Mouse (Mus musculus): ENCODE data around the gene Zgrf1.

Gene Zgrf1

DNA sequence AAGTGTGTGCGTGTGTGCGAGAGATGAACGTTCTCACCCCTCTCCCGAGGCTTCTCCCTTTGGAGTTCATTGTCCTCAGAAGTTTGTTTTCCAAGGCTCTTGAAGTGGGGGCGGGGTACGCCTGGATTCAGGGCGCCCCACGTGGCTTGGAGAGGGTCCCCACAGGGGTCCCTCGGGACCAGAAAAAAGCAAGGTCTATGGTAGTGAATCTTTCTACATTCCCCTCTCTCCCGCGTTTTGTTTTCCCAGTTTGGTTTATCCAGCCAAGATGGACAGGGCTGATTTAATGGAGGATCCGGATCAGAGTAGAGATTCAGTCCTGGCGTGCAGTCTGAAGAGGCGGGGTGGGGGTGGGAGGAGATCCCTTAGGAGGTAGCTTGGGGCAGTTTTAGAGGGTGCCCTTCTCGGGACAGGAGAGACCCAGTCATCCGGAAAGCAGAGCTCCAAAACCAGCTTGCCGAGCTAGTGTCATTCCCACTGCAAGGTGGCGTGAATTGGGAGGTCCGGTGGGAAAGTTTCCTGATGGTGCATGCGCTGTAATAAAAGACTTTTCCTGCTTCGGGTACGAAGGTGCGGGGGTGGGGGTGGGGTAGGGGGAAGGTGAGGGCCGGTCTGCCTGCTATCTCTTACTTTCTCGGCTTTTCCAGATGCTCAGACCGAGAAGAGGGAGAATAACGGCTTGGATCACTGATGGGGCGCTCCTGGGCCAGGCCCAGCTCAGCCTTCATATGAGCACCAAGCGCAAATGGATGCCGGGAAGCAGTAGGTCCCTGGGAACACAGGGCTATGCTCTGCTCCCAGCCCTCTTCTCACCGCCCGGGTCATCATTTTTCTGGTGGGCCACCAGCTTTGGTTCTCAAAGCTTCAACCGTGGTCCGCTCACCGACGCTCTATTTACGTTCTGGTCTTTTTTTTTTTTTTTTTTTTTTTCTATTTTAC lies 87.7 kb downstream of the Zgrf1 start:
- DNase-seq, result no peak

DNA sequence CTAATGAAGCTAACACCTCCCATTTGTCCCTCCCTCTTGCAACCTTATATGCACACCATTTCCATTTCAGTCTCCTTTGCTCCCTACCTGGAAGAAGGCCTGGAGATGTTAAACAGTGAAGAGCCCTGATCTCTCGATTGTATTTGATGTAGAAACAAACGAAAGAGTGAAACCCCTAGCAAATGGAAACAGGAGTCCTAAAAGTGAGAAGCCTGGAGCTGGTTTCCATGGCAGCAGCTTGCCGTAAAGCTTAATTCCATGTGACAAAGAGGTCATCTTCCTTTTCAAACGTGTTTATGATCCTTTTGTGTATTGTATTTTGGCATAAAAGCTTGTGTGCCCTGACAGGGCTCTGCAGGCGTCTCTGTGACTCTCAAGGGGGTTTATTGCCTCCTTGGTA lies 88.9 kb downstream of the Zgrf1 start:
- DNase-seq, result no peak

DNA sequence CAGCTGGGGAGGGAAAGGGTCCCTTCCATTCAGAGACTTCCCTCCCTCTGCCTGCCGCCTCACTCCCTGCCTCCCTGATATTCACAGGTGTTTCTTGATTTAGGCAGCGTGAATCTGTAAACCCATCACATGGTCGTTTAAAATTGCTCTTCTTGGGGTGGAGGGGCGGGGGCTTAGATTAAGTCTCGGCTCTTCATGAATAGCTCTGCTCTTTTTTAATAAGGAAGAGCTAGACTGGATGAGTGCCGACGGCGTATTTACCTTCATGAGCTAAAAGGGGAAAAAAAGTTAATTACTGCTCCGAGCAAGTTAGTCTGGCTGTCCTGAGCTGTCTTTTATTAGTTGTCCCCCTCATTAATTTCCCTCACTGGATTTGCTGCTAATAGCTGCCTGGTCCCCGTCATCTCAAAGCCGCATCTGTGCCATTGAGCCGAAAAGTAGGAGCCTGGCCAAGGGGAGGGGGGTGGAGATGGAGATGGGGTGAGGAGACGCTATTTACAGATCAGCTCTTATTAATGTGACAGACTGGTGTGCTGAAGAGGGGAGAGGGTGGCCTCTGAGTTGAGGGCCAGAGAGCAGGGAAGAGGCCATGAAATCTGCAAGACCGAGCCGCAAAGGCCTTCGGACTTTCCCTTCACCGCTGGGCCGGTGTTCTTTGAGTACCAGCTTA lies 93.0 kb downstream of the Zgrf1 start:
- DNase-seq, result no peak

DNA sequence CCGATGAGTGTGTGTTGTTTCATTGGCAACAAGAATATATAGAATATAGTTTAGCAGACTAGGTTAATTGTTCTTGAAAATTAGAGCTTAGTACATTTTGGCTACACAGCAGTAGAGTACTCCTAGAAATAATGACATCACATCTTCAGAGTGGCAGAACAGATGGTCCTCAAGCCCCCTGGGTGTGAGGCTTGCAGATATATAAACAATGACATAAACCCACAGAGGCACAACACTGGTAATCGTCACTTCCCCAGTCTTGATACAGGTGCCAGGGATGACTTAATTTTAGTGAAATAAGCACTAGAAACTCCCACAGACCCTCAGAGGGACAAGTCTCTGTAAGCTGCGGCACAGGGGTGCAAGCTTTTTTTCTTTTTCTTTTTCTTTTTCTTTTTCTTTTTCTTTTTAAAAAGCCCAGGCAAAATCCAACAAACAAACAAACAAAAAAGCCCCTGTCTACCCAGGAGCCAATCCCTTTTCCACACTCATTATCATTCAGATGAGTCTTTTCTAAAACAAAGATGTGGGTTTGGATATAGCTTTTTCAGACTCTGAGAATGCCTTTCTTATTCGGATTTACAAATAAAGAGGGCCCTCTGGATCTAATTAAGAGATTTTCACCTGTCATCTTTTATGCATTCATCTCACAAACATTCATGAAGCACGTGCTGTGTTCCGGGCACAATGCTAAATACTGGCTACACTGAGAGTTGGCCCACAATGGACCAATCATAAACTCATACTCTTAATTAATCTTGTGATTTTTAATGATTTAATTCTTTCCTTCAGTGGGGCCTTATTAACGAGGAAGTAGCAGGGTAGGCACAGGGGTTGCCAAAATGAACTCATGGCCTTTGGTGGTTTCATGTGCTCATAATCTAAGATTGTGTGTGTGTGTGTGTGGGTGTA lies 98.7 kb downstream of the Zgrf1 start:
- no peak for DNase-seq

DNA sequence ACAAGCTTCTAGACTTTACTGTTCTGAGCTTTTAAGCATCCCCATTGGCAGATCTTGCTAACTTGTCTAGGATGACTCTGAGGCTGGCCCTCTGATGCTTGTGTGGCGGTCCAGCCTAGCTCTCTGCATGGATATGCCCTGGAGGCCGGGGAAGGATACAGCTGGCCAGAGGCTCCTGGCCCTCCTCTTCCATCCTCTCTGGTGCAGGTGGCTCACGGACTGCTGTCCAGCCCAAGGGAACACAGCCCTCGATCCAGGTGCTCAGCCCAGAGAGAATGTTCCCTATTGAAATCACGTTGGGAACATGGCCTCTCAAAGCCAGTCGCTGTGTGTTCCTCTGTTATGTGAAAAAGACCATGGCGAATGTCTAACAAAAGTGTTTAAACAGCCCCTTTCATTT lies 107.4 kb downstream of the Zgrf1 start:
- no peak for DNase-seq

DNA sequence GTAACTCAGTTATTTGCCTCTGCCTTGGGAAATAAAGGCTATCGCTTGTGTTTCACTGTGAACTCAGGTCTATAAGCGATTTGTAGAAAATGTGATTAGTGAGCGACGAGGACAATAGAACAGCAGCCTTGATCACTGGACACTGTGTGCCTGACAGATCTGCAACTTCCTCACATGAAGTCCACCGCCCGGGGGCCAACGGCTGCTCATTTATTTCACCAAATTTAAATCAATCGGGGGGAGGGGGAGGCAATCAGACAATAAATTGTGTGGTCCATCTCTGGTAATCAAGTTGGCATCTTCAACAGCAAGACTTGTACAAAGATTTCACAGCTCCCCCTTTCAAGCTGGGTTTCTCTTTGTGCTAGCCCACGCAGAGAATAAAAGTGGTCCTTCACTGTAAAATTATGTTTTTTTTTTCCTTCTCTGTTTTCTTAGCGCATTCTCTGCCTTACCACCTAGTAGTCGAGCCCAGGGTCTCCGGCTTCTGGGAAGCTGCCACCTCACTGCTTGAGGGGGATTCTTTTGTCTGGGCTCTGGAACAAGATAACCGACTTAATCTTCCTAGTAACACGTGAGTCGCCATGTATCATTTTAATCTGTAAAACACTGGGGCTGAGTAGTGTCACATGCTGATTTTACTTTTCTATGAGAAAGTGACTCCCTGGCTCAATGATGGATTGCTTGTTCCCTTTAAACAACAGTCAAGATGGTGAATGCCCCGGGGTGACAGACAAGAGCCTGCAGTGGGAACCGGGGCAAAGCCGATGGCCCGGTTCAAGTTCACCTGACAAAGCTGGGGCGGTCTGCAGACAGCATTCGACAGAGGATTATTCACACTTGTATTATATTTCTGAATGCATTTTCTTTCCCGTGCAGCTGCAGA lies 108.6 kb downstream of the Zgrf1 start:
- DNase-seq, result no peak
